Mouse (Mus musculus) lung, postnatal 4 days (tissue): Measurements from ENCODE around the gene Gins2.

ENCODE experiments used
- DNase-seq, 2 experiments: peaks; one replicate each; pipeline ENCODE4 v3.0.0; 2021

The Gins2 gene

DNA sequence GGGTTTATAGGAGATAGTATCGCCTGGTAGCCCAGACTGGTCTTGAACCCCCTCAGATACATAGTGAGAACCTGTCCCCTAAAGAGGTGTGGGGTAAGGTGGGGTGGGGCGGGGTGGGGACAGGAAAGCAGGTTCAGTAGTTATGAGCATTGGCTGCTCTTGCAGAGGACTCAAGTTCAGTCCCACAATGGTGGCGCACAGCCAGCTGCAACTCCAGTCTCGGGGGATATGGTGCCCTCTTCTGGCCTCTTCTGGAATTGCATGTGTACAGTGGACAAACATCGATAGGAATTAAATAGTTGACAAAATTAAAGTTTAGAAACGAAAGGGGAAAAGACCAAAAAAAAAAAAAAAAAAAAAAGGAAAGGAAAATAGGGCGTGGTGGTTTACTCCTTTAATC is 10.4 kb upstream of the Gins2 start:
- peak; percentile 82 to 88 for DNase-seq

DNA sequence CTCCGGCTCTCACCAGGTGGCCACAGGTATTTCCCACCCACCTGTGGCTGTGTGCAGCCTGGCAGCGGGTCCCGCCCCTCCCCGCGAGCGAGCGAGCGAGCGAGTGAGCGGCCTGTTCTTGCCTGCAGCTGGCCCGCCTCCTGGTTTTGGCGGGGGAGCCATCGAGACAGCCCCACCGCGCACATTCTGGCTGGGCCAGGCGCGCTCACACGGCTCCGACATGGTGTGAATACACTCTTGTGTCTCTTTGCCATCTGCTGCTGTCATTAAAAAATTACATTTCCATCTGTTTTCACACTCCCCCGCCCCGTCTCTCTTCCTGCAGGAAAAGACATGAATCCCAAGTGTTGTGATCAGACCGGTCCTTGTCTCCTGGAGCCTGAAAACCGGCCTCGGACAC is 9.5 kb upstream of the Gins2 start:
- DNase-seq = peak; percentile 31 to 69

DNA sequence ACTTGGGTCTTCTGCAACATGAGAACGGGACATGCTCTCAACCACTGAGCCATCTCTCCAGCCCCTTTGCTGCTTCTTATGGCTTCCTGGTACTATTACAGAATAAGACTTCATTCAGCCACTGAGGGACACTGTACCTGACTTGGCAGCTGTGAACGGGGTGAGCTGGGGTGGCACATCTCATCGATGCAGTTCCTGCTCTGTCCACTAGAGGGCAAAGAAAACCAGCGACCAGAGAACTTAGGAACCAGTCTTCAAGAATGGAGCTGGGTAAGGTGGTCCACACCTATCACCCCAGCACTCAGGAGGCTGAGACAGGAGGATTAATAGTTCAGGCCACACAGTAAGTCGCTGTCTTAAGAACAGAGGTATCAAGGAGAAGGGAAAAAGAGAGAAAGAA is 6.9 kb upstream of the Gins2 start:
- DNase-seq = peak in 1 of 2 experiments; percentile 72

DNA sequence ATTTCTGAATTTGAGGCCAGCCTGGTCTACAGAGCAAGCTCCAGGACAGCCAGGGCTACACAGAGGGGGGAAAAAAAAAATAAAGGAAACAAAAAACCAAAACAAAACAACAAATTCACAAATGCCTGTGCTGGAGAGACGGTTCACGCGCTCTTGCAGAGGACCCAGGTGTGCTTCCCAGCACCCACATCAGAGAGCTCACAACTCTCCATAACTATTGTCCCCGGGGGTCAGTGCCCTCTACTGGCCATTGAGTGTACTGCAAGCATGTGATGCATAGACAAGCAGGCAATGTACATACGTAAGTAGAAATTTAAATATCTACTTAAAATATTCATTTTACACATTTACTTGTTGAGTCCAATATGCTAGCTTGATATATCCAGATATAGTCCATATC is 5.5 kb upstream of the Gins2 start:
- no peak for DNase-seq

DNA sequence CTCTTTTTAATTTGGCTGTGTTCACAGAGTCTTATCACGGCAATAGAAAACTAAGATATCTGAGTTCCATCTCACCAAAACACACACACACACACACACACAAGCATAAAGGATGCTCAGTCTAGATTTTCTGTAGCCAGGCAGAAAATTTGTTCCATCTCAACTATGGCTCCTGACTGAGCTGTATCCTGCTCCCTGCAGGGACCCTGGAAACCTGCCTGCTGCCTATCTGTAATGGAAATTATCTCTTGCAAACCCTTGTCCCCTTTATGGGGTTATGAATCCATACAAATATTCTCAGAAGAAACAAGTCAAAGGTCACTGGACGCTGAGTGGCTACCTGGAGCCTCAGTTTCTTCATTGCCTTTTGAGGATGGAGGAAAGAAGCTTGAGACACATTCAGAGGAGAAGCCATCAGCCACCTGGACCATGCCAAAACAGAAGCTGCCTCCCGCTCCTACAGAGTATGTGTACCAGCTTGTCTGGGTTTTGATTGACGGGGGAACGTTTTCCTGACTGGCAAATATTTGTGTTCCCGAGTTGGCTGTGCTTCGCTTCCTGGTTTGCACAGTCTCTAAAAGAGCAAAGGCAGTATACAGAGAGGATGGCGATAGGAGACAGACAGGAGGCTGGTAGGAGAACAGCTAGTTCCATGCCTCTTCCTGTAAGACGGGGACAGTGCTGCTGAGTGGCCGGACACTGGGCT is 2.6 kb upstream of the Gins2 start:
- DNase-seq = no peak

- DNase-seq = no peak
Measured at GRCm38 (mm10) chr8:120589921-120590320, 817 bp upstream of the Gins2 start.

DNA sequence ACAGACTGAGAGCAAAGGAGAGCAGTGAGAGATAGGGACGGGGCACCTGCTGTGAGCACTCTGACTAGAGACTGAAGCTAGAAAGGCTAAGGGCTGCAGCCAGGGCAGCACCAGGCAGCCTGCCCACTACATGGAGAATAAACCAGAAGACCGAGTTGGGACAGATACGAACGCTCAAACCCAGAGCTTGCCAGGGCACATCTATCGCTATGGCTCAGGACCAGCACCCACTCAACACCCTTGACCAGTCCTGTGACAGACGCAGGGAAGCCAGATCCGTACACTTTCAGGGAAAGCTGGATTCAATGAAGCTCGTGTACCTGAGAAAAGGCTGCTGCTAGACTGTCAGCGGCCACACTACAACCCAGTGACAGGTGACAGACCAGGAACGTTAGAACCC is 3.6 kb downstream of the Gins2 start:
- no peak for DNase-seq

- DNase-seq = no peak
Measured at GRCm38 (mm10) chr8:120581811-120582210, 7.3 kb downstream of the Gins2 start.

DNA sequence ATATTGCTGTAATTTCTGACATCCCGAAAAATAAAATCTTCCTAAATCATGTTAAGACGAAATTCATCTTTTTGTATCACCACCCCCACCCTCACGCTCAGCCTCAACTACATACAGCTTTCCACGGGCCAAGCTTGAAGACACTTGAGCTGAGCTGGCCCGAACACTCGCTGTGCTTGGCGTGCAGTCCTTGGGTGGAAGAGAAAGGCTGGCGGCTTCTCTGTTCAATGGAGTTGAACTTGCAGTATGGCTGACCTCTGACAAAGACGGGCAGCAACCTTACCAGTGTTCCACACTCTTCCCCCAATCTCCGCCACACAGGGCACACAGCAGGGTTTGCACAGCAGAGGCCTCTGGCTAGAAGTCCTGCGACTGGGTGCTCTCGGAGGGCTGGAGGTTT is 7.8 kb downstream of the Gins2 start:
- DNase-seq = no peak

DNA sequence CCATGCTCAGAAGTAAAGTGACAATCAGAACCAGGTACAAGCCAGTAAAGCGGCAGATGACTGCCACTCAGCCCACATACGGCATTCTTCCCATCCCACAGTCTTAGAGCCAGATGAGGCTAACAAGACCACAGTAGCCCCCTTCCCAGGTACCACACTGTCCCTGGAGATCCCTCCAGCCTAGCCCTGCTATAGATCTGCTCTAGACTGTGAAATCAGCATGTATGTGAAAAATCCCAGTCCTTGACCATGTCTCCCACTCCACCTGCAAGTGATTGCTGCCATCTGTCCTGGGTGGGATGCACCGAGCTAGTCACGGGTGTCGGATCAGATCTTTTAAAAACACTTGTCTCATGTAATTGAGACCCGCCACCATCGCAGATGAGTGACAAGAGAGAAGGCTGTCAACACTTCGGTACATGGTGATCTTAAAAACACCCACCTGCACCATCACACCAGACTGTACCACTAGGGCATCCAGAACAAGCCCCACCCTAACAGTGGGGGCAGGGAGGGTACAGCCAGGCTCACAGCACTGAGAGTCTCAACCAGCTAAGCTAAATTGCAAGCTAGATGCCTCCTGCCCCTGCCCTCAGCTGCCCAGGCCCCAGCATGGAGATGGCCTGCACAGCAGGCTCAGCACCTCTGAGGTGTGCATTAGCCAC is 8.6 kb downstream of the Gins2 start:
- no peak for DNase-seq

DNA sequence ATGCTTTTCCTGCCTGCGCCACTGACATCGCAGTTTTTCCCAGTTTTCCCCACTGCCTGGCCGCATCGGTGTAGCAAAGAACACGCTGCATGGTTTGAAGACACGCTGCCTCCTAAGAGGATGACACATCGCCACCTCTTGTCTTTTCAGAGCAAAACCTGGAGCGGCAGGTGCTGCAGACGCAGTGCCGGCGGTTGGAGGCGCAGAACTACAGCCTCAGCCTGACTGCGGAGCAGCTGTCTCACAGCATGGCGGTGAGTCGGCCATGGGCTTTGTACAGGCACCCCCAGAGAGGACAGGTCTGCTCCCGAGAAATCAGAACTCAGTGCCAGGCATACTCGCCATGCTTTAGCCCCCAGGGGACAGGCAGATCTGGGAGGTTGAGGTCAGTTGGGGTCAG is 11.3 kb downstream of the Gins2 start:
- DNase-seq = no peak

DNA sequence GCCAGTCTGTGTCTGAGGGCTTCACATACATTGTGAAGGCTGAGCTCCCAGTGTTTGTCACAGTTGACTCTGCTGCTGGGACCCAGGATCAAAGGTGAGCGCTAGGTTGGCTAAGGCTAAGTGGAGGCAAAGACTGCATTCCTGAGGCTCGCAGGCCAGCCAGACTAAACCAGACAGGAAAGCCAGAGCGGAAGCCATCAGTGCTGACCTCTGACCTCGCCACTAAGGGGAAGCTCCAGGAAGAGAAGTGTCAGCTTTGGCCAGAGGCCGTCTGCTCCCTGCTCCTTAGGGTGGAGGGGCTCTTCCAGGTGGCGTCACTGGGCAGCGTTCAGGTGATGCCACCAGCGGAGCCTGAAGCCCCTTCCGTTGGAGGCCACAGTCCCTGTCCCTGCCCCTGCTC is 13.3 kb downstream of the Gins2 start:
- DNase-seq = peak in 1 of 2 experiments; percentile 26

- no peak for DNase-seq
Measured at GRCm38 (mm10) chr8:120574941-120575340, 14.2 kb downstream of the Gins2 start.

DNA sequence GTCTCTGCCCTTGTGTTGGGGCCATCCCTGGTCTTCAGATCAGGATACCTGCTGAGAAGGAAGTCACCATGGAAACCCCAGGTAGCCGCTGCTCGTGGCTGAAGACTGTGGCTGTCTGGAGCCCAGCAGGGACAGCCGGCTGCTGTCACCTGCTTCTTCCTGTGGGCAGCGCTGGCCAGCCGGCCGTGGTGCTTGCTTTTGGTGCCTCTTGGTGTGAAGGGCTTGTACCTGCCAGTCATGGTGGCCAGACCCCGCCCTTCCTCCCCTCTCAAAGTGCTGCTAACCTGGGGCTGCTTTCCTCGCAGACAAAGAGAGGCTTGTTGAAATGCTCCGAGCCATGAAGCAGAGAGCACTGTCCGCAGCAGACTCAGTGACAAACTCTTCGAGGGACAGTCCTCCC is 15.2 kb downstream of the Gins2 start:
- DNase-seq = no peak

DNA sequence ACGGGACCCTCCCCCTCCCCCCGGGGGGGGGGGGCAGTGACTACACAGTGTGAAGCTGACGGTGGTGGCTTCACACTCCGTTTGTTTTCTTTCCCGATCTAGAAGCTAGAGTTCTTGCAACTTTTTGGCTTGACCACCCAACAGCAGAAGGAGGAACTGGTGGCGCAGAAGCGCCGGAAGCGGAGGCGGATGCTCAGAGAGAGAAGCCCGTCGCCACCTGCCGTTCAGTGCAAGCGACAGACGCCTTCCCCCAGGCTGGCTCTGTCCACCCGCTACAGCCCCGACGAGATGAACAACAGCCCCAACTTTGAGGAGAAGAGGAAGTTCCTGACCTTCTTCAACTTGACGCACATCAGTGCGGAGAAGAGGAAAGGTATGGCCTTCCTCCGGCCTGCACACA is 16.6 kb downstream of the Gins2 start:
- DNase-seq = peak; percentile 65

DNA sequence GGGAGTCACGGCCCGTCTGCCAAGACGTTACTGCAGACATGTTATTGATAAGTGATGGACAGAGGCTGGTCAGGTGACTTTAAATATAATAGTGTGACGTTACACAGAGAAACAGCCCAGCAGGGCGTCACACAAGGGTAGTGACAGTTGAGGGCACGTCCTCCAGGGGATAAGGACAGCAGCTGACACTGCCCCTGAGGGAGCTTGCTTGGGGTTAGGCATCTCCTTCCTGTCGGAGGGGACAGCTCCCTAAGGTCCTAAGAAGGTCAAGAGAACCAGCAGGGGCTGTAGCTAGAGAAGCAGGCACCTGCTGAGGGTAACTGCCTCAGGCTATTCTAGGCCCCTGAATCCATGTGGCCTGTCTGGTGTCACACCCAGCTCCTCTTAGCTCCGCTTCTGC is 17.5 kb downstream of the Gins2 start:
- no peak for DNase-seq

DNA sequence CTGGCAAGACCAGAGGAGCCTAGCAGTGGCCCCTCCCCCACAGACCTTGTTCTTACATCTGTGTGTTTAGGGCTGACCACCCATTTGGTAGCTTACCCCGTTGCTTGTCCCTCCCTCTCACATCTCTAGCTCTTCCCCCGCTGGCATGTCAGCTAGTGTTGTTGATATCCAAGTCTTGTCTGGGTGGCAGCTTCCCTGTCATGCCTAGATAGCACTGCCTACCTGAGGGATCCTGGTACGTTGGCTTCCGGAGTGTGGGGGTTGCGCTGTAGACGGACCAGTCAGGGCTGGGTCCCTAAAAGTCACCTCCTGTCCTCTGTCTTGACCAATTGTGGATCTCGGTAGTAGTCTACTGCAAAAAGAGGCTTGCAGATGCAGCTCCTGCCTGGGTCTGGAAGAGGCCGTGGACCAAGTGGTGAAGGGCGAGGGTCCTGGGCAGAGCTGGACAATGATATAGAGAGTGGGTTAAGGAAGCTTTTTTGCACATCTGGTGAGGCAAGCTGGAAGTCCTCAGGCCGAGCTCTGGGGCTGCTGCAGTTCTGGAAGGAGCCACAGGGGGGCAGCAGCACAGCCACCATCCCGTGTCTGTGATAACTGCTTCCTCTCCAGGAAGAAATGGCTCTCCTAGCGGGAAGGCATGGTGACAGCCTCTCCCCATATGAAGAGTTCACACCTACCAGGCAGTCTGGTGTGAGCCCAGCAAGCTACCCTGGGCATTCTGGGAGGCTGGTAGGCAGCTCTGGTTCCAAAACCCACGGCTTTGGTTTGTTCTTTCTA is 19.0 kb downstream of the Gins2 start:
- DNase-seq = peak; percentile 80 to 87

DNA sequence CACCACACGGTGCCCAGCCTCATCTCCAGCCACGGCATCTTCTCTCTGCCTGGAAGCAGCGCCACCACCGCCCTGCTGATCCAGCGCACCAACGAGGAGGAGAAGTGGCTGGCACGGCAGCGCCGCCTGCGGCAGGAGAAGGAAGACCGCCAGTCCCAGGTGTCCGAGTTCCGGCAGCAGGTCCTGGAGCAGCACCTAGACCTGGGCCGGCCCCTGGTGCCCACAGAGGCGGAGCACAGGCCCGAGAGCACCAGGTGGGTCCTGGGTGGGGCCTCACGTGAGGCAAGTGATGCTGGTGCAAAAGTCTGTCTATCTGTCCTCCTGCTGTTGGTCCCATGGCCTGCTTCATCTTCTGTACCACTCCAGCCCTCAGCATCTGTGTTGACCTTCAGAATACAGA is 20.0 kb downstream of the Gins2 start:
- no peak for DNase-seq

DNA sequence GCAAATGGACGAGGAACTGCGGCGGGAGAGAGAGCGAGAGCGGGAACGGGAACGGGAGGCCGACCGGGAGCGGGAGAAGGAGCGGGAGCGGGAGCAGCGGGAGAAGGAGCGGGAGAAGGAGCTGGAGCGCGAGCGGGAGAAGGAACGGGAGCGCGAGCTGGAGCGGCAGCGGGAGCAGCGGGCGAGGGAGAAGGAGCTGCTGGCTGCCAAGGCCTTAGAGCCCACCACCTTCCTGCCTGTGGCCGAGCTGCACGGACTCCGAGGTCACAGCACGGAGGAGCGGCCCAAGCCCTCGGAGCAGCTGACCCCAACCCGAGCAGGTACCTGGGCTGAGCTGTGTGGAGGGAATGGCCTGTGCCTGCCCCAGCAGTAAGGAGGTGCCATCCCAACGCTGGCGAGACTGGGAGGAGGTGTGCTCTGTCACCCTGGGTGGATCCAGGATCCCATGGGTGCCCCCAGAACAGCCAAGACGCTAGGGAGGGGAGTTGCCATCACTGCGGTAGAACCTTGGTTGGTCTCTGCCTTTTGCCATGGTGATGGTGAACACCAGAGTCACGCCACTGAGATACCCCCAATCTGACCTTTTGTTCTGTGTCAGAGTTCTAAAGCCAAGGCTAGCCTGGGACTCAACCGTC is 20.8 kb downstream of the Gins2 start:
- DNase-seq = no peak

GRCm38 (mm10) chr8:120567731-120568130 is 21.4 kb downstream of the Gins2 start:
- DNase-seq = no peak

DNA sequence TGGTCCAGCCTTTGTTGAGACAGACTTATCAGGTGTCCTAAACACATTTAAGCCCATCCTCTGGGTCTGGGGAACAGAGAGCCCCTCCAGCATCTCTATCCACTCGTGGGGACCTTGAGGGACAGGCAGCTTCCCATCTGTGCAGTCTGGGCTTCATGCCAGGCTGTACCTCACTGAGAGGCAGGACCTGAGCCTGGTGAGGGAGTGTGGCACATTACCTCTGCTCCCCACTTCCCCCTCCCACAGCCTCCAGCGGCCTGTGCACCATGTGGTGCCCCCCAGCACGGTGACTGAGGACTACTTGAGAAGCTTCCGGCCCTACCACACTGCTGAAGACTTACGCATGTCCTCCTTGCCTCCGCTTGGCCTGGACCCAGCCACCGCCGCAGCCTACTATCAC is 22.4 kb downstream of the Gins2 start:
- DNase-seq = no peak

- no peak for DNase-seq
Measured at GRCm38 (mm10) chr8:120565151-120565711, 23.9 kb downstream of the Gins2 start.
